In genomic region chr3:117191903-117192302, GRCm38 (mm10) we compare ENCODE assay signal across 31 mouse cellular contexts.
"Had no signal": no experiment of that assay in that cellular context is flagged by ENCODE, and none has a peak within 500 bp of the region (broad histone marks: within the 10 kb centered on the region; RNA-seq: fewer than 3 reads in every experiment).

No protein-coding gene starts in this region.

- H3K9ac ChIP-seq: heart, embryonic 12.5 days; heart, embryonic 13.5 days; heart, embryonic 15.5 days; hindbrain, embryonic 12.5 days; hindbrain, embryonic 13.5 days; hindbrain, embryonic 14.5 days; hindbrain, embryonic 15.5 days; intestine, embryonic 15.5 days; kidney, embryonic 15.5 days had no signal

- H3K9me3 ChIP-seq: heart, embryonic 12.5 days; heart, embryonic 13.5 days; heart, embryonic 15.5 days; hindbrain, embryonic 10.5 days; hindbrain, embryonic 12.5 days; hindbrain, embryonic 13.5 days; hindbrain, embryonic 15.5 days; intestine, embryonic 15.5 days; kidney, embryonic 15.5 days had no signal

- H3K27ac ChIP-seq: heart, embryonic 13.5 days; heart, embryonic 15.5 days; hindbrain, embryonic 10.5 days; hindbrain, embryonic 12.5 days; hindbrain, embryonic 13.5 days; hindbrain, embryonic 14.5 days; hindbrain, embryonic 15.5 days; hindbrain, postnatal 0 days; intestine, embryonic 15.5 days; kidney, embryonic 15.5 days; kidney, postnatal 0 days; layer of hippocampus, adult 2 months; left cerebral cortex, adult 2 months had no signal

- H3K4me1 ChIP-seq: heart, embryonic 12.5 days; heart, embryonic 13.5 days; heart, embryonic 15.5 days; hindbrain, embryonic 10.5 days; hindbrain, embryonic 12.5 days; hindbrain, embryonic 15.5 days; intestine, embryonic 15.5 days; kidney, embryonic 15.5 days had no signal

- H3K4me3 ChIP-seq: heart, embryonic 12.5 days; heart, embryonic 13.5 days; heart, embryonic 15.5 days; hindbrain, embryonic 10.5 days; hindbrain, embryonic 12.5 days; hindbrain, embryonic 13.5 days; hindbrain, embryonic 15.5 days; intestine, embryonic 15.5 days; kidney, embryonic 15.5 days; layer of hippocampus, adult 2 months; left cerebral cortex, adult 2 months had no signal

- H3K4me2 ChIP-seq: heart, embryonic 11.5 days; heart, embryonic 12.5 days; heart, embryonic 13.5 days; heart, embryonic 15.5 days; hindbrain, embryonic 12.5 days; hindbrain, embryonic 13.5 days; hindbrain, embryonic 14.5 days; hindbrain, embryonic 15.5 days; intestine, embryonic 15.5 days; kidney, embryonic 15.5 days had no signal

- H3K36me3 ChIP-seq: heart, embryonic 12.5 days; heart, embryonic 13.5 days; heart, embryonic 15.5 days; hindbrain, embryonic 10.5 days; hindbrain, embryonic 12.5 days; hindbrain, embryonic 13.5 days; hindbrain, embryonic 15.5 days; intestine, embryonic 15.5 days; kidney, embryonic 15.5 days had no signal

- DNase-seq: heart, postnatal 10 days; heart, postnatal 14 days; heart, postnatal 36 days; heart, postnatal 4 days; kidney, adult 11 months; kidney, adult 18-20 months; kidney, adult 2 months; kidney, adult 8-10 months; kidney, adult 9 months; kidney, postnatal 10 days; kidney, postnatal 14 days; kidney, postnatal 25 days; kidney, postnatal 36 days; kidney, postnatal 4 days; layer of hippocampus, adult 9-11 months; layer of hippocampus, postnatal 36 days had no signal

- H3K27me3 ChIP-seq: heart, embryonic 12.5 days; heart, embryonic 13.5 days; heart, embryonic 15.5 days; hindbrain, embryonic 12.5 days; hindbrain, embryonic 13.5 days; hindbrain, embryonic 15.5 days; intestine, embryonic 15.5 days; kidney, embryonic 15.5 days had no signal
